Mouse (Mus musculus): ENCODE data around the gene Teddm2.
"Not testable (repeated sequence)": the region's sequence is repeated elsewhere in the genome, so short reads cannot be mapped to it uniquely, and the experiment has no call there.

Teddm2 gene

GRCm38 (mm10) chr1:153903006-153903405 is 3.0 kb upstream of the Teddm2 start:
- no peak for DNase-seq

DNA sequence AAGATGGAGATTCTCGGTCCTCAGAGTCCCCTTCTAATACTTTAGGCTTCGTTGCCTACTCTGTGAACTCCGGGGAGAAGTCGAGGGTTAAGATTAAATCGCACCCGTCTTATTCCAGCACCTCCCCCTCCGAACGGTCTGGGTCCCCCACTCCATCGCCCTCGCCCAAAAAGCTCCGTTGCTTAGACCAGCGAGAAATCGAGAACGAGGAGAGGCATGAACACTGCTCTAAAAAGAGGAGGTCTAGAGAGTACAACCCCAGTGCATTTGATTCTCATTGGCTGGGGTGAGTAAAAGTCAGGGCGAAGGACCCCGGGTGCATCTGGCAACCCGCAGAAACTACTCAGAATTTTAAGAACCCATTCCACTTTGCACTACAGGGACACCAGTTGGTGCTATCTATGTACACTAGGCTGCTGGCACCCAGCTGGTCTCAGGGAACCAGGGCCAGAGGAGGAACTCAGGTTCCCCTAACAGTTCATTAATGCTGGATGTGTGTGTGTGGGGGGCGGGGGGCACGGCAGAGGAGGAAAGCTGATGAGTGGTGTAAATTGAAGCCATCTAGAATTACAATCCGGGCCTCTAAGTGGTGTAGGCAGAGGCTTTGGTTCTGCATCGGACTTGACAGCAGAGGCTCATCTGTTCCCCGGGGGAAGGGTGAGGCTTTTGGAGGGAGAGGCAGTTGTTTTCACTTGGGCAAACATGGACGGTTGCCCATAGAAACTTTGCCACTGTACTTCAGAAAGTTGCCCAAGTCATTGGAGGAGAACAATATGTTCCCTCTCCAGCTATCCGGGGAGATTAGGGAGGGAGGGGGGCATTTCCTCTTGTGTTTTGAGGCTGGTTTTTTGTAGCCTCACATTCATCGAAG is 1.1 kb upstream of the Teddm2 start:
- DNase-seq, result peak; percentile 39

DNA sequence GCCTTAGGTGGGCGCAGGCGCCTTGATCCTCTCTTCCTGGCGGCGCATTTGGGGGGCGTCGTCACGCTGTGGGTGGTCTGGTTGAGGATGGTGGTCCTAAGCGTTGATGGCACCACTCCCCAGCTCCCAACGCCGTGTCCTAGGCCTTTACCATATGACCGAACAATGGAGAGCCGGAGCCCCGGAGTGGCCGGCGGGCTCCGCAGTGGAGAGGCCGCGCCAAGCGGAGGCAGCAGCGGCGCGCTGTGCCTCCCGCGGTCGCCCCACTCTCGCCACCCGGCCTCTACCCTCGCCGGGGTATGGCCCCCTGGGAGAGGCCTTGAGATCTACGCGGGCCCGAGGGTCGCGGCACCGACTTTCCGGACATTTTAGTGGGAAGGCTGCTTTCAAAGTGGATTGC is 353 bp upstream of the Teddm2 start:
- no peak for DNase-seq

GRCm38 (mm10) chr1:153898989-153899730 is 868 bp downstream of the Teddm2 start:
- no peak for DNase-seq

- DNase-seq, result no peak
Observed at GRCm38 (mm10) chr1:153897196-153897595, 2.8 kb downstream of the Teddm2 start.

DNA sequence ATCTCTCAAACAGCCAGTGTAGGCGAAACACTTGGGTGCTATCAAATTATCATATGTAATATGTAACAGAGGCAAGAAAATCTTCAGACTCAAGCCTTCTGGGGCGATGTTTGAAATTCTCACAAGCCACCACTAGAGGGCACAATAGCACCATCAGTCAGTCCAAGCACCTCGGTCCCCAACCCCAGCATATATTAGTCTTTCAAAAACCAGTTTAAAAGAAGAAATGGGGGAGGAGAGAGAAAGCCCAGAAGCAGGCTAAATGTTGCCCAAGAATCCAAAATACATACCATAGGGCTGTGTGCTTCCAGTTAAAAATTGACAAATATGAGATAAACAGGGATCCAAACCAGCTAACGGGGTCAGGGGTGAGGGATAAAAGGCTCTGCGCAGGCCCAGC is 5.0 kb downstream of the Teddm2 start:
- peak; percentile 74 for DNase-seq

DNA sequence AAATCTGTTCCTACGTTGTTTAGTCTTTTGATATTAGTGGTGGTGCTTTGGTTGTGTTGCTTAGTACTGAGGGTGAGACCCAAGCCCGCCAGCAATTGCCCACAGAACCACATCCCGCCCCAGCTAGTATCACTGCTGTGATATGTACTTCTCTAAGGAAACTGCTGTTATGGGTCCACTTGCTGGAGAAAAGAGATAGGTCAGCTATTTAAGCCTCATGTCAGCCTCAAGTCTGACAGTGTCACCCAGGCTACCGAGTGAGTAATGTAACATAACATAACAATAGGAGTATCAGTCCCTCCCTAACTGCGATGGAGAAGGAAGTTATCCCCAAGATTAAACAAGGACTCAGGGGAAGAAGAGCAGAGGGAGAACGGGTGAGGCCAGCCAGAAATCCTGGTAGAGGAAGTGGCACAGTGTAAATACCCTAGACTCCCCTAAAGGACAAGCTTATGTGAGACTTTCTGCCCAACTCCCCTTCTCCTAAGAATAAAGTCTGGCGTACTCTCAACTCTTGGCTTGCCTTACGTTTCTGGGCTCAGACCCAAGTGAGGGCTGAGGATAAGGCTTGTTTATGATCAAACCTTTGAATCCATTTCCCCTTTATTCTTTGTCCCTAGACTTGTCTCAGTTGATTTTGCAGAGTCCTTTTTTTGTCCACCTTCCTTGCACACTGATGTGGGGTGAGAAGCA is 5.7 kb downstream of the Teddm2 start:
- no peak for DNase-seq

- no peak for DNase-seq
Observed at GRCm38 (mm10) chr1:153893746-153894145, 6.3 kb downstream of the Teddm2 start.

- DNase-seq, result no peak
Observed at GRCm38 (mm10) chr1:153891442-153891841, 8.6 kb downstream of the Teddm2 start, which contains the start of gene Teddm1a. TSS of gene Teddm1a (plus strand) at chr1:153891742.

DNA sequence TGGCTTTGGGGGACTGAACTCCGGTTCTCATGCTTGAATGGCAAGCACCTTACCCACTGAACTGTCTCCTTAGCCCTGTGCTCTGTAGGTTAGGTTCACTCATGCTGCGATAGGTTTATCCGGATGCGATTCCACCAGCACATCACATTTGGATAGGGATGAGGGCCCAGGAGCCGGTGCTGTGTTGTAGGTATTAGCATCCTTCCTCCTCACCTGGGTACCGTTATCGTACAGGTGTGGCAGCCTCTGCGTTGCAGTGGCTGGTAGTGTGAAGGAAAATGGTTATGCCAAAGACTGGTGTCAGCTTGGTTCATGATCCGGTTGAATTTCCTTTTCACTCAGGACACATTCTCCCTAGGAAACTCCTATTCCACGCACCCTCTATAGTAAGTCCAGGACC is 9.9 kb downstream of the Teddm2 start:
- DNase-seq, result no peak

- no peak for DNase-seq
Observed at GRCm38 (mm10) chr1:153886024-153886633, 13.9 kb downstream of the Teddm2 start.

GRCm38 (mm10) chr1:153880391-153880790 is 19.6 kb downstream of the Teddm2 start:
- DNase-seq, result not testable (repeated sequence)

- DNase-seq, result no peak
Observed at GRCm38 (mm10) chr1:153874045-153874444, 26.0 kb downstream of the Teddm2 start, which contains the start of gene Teddm1b. TSS of gene Teddm1b (plus strand) at chr1:153874345.

DNA sequence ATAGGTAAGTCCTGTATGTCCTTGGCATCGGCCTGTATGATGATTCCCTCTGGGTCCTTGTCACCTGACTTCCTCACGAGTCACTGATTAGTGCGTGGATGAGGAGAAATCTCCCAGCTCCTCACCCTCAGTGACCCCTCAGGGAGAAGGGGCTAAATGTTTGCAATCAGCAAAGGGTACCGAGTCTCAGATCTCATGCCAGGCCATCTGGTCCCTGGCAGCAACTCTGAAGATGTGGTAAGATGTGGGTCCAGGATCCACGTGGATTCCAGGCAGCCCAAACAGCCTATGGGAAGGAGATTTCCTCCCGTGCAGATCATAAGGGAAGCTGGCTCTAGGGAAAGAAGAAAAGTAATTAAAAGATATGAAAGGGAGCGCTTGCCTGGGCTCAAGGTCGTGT is 44.1 kb downstream of the Teddm2 start:
- no peak for DNase-seq

DNA sequence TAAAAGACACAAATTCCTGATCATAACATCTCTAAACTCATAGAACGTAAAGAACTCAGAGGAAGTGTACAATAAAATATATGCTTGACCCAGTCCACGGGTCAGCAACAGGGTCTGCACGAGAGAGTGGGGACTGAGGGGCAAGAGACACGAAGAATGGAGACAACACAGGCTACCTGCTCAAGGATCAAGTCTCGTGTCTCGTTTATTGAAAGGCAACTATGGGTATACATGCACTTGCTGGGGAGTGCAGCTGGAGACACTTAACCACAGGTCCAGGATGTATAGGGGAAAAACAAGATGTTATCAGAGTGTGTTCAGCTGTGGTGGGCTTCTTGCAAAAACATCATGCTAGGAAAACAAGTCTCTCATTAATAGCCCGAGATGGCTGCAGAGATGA is 47.3 kb downstream of the Teddm2 start:
- DNase-seq, result not testable (repeated sequence)

DNA sequence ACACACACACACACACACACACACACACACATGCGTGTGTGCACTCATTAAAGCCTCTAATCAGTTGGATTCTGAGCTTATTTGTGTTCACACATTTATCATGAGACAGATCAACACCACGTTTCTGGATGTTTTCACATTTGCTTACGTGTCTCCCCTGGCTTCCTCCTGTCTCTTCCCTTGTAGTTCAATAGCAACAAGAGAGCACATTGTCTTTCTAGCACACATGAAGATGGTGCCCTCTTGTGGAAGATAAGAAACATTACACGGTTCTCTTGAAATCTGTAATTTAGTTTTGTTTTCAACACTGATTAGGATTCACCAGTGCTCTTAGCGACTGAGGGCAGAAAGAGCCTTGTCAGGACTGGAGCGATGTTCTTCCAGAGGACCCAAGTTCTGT is 53.2 kb downstream of the Teddm2 start:
- DNase-seq, result no peak

DNA sequence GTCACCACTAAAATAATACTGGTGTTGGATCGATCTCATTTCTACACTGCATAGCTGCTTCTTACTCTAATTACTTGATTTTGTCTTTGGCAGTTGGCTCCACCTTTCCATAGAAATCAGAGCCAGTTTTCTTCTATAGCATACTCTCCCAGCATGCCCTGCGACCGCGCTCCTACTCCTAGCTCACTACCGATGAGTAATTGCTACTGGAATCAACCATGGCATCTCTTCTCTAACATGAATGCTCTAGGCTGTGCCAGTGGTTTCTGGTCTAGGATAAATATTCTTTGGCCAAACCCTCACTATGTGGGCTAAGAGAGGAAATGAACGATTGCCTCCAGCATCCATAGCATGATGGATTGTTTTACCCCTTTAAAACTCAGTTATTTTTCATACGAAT is 53.6 kb downstream of the Teddm2 start:
- DNase-seq, result no peak

DNA sequence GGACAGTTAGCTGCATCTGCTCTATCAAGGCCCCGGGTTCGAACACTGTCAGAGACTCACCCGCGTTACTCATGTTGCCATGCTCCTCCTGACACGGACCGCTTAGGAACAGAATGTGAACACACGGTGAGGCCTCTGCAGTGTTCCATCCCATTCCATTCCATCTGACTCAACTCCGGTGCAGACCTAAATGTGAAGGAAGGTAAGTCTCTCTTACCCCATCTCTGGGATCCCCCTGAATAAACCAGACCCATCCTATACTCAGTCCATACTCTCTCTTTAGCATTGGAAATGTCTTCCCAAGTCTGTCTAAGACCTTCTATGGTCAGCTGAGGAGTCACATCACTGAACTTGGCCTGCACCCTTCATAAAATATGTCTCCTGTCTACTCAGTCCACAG is 56.0 kb downstream of the Teddm2 start, which contains the start of gene Rgsl1:
Gene Rgsl1, minus strand, starts transcription at position 101 of the 400 bp plus-strand sequence.
- DNase-seq, result no peak

- peak; percentile 15 for DNase-seq
Observed at GRCm38 (mm10) chr1:153842121-153842740, 57.8 kb downstream of the Teddm2 start.

DNA sequence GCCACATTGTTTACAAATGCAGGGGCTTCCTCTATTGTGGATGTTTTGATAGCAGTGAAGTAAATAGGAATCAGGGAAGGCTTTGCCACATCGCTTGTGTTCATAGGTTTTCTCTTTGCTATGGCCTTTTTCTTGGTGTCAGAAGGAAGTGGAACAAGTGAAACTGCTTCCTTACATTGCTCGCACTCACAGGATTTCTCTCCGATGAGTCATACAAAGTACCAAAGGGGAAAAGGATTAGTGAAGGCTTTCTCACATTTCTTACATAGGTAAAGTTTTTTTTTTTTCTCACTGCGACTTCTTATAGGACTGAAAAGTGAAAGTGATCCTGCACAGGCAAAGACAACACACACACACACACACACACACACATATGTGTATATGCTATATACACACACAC is 64.0 kb downstream of the Teddm2 start:
- DNase-seq, result no peak

DNA sequence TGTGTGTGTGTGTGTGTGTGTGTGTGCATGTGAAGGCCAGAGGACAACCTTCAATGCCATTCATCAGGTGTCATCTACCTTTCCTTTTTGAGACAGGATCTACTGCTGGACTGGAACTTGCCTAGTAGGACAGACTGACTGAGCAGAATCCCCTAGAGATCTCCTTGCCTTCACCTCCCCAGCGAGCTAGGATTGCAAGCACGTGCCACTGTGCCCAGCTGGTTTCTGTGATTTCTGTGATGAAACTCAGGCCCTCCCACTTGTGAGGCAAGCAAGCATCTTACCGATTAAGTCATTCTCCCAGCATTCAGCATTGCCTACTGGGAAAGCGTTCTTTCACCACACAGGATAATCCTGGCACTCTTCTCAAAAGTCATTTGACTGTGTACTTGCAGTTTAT is 69.3 kb downstream of the Teddm2 start:
- DNase-seq, result no peak

DNA sequence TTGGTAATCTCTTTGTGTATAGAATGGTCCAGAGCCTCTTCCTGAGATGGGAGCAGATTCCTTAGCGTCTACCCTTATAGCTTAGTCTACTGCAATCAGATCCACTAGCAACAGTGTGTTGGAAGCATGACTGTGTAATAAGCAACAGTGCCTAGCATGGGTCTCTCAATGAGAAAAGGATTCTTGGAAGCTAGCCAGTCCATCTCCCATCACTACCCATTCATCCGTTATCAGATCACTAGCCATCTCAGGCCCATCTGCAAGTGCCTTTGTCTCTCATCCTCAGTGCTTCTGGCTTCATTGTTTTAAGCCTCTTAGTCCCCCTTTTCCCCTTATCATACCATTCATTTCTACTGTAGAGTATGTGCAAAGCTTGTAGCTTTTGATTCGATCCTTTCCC is 79.8 kb downstream of the Teddm2 start:
- no peak for DNase-seq
